Mouse (Mus musculus): ENCODE data around the gene Grin2d. TPM values are rescaled to one million over a fixed set of nuclear protein-coding genes. Genes with fewer than 3 reads are reported as not detected.

Grin2d gene
- total RNA-seq, 2 experiments from 2014 or later = 0.36 to 0.49 TPM

DNA sequence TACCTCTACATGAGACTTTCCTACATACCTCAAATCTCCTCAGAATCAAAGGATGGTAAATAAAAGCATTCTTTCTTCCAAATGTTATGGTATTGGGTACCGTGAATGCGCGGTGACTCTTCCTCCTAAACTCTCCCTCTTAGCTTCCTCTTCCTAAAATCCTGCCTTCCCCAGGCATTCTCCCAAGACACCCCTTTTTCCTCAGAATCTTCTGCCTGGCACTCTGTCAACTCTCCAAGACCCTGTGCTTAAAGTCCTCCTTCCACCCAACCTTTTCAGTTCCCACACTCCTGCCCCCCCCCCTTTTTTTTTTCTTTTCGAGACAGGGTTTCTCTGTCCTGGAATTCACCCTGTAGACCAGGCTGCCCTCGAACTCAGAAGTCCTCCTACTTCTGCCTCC lies 63.3 kb downstream of the Grin2d start:
- intact Hi-C loops (cut with DNase I) = no loop called here
- DNase-seq (ENCODE audit: low spot score) = no peak

DNA sequence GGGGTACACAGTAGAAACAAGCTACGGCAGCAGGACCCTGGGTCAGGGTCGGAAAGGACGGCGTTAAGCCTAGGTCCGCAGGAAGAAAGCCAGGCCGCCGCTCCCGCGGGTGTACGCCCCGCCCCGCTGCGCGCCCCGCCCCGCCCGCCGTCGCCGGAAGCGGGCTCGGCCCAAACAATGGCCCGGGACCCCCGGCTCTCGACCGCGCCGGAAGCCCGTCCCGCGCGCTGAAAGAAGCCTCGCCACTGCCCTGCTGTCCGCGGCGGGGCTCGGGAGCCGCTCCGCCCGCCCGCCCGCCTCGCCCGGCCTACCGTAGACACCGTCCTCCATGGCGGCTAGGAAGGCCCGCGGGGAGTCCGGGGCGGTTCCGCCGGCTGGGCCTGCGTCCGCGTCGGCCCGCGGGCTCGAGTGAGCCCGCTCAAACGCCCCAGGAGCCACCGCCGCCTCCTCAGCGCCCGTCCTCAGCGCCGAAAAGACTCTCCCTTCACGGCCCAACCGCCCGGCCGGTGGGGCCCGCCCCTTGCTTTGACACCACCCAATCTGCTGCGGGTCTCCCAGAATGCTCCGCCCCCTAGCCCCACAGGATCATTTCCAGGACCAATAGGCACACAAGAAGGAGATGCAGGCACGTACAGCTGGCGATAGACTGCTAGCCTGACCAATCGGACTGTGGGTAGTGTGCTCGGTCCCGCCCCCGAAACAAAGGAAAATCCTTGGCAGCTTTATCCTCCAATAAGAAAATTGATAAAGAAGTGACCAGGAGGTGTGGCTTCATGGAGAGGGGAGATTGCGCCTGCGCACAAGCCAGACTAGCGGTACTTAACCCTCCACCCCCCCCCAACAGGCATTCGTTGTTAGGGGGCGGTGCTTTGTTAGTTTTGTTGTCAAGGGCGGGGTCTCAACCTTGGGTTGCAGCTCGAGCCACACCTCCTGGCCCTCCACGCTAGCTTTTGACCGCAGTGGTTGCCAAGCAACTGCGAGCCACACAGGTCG lies 64.1 kb downstream of the Grin2d start, which contains the start of gene Cyth2:
Cyth2 (minus strand) TSS at position 795 of the 993 bp plus-strand sequence.
- intact Hi-C loops (cut with DNase I) = loop anchor here (2.0 kb wide), 1 partner anchor 17 kb away; the partner anchor contains the start of gene Grwd1
- peak; percentile 99 for DNase-seq (ENCODE audit: low spot score)

DNA sequence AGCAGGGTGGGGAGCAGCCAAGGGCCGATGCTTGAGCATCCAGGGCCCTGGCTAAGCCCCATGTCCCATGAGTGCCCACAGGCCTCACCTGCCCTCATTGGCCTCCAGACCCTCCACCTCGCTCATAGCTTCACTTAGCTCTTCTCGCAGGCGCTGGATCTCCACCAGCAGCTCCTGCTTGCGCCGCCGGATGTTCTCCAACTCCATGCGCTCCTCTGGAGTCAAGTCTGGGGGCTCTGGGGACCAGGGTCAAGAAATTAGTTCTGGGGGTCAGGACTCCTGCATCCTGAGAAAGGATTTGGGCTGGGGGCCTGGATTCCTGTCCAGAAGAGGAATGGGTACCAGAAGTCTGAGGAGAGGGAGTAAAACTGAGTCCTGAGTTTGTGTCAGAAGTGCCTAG lies 65.3 kb downstream of the Grin2d start:
- DNase-seq (ENCODE audit: low spot score) = no peak
- intact Hi-C loops (cut with DNase I) = loop anchor here (2.0 kb wide), 1 partner anchor 18 kb away; the partner anchor contains the start of gene Grwd1

DNA sequence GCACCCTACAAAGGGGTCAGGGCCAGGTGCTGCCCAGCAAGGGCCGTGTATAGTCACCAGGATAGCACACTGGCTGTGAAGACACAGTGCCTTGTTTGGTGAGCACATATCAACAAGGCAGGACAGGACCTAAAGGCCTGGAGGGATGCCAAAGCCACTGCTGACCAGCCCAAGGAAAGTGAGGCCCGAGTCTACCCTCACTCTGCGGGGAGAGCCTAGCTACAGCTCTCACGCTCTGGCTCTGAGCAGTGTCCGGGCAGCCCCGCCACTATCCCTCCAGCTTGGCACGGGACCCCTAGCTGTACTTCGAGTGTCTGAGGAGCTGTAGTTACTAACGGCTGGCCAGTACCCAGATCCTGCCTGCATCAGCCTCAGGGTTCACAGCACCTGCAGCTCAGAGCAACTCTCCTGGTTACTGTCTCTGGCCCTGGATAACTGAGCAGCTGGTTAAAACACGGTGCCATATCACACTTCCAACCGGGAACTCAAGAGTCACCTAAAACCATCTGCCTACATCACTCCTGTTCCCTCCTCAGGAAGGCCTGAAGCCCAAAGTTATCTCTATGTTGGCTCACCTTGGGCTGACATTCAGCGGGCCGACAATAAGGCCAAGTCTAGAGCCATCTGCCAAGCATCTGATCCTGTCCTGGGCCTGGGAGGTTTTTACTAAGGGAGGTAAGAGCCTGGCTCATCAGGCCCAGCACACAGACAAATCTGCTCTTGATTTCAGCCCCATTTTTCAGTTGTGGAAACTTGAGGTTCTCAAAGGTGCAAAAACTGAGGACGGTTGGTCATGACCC lies 68.7 kb downstream of the Grin2d start:
- intact Hi-C loops (cut with DNase I) = no loop called here
- DNase-seq (ENCODE audit: low spot score) = no peak

DNA sequence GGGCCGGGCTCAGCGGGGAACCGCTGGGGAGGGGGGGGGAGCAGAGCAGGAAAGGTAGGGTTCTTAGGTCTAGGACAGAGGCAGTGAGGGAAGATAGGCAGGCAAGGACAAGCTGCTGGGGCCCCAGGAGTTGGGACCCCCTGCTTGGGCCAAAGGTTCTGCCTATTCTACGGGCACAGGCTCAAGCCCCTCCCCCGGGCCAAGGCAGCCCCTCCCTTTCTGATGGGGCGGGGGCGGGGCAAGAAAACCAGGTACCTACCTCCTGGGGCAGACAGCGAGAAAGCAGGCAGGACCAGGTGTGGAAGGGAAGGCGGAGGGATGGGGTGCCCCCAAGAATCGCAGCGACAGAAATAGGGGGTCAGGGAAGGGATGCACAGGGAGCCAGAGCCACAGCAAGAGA lies 69.7 kb downstream of the Grin2d start:
- DNase-seq (ENCODE audit: low spot score) = no peak
- intact Hi-C loops (cut with DNase I) = no loop called here

DNA sequence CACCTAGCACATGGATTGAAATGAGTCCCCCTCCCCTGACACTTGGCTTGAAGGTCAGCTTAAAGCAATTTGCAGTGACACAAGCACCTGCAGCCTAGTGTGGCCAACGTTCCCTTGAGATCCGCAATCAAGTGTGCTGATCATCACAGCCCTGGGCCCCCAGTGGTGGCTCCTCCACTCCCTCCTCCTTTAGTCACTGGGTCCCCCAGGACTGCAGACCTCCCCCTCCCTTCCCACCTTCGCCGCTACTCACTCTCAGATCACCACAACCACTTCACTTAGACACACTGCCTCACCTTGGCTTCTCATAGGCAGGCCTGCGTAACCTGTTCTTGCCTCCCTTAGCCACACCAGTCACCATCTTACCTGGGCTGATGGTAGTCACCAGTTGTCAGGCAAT lies 72.2 kb downstream of the Grin2d start:
- DNase-seq (ENCODE audit: low spot score) = no peak
- intact Hi-C loops (cut with DNase I) = no loop called here

DNA sequence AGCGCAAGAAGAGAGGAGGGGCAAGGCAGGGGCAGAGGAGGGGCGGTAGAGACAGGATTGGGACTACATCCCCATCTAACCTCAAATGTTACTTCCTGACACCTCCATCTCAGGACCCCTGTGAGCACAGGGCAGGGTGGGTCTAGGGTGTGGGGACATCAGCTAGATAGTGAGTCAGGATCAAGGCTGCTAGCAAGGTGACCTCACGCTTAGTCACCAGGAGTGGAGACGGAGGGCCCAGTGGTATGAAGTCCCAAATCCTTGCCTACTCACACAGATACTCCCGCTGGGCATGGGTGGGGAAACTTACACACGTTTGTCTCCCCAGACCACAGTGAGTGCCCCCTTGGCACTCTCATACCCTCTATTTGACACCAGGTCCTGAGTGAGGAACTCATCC lies 75.6 kb downstream of the Grin2d start:
- no peak for DNase-seq (ENCODE audit: low spot score)
- intact Hi-C loops (cut with DNase I) = no loop called here

DNA sequence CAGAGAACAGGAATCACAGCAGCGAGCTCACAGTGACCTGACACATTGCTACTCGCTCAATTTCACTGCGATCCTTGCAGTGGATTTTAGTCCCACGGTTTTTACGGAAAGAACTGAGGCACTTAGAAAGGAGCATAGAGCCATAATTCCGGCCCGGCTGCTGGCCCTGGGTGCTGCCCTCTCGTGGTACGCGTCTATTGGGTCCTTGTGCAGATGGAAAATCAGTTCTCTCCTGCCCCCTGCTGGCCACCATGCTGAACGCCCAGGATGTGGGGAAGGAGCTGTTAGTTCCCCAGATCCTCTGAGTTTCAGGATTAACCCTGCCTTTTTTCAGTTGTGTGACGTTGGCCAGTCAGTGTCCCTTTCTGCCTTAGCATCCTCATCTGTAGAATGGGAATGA lies 76.8 kb downstream of the Grin2d start:
- intact Hi-C loops (cut with DNase I) = loop anchor here (1.0 kb wide), 1 partner anchor 62 kb away; no protein-coding TSS in a partner anchor
- peak; percentile 71 for DNase-seq (ENCODE audit: low spot score)

DNA sequence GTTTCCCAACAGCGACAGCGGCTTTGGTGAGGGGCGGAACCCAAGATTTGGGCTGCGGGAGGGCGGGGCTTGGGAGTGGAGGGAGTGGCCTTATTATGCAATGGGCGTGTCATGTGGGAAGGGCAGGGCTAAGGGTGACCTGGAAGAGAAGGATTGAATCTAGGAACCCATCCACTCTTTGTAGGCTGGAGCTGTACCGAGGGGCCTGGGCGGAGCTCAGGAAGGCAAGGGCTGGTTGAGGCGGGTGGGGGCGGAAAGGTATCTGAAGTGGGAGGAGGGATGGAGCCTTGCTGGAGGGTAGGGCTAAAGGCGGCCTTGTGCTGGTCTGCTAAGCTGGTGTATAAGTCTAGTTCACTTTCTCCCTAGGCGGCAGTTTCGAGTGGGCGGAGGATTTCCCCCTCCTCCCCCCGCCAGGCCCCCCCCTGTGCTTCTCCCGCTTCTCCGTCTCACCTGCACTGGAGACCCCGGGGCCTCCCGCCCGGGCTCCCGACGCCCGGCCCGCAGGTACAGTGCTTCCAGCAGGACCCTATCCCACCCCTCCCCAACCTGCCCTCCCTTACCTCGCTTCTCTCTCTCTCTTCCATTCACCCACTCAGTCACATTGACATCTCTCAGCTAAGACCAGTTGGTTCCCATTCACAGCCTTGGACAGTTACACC lies 77.5 kb downstream of the Grin2d start:
- intact Hi-C loops (cut with DNase I) = loop anchor here (1.0 kb wide), 1 partner anchor 61 kb away; no protein-coding TSS in a partner anchor
- DNase-seq (ENCODE audit: low spot score) = no peak

DNA sequence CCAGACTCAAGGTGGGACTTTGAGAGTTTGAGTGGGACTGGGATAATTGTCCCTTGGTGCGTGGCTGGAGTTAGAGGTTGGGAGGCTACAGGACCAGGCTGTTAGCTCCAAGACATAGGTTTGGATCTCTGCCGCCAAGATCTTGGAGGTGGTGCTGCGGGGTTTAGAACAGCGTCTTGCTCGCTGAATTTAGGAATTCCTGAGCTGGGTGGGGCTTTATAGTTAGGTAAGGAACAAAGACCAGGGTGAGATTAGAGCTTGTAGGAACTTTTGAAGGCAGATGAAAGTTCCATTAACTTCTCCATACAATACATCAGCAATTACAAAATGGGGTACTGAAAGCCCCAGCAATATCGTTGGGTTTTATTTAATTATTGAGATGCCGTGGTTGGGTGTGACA lies 78.2 kb downstream of the Grin2d start:
- intact Hi-C loops (cut with DNase I) = no loop called here
- no peak for DNase-seq (ENCODE audit: low spot score)

DNA sequence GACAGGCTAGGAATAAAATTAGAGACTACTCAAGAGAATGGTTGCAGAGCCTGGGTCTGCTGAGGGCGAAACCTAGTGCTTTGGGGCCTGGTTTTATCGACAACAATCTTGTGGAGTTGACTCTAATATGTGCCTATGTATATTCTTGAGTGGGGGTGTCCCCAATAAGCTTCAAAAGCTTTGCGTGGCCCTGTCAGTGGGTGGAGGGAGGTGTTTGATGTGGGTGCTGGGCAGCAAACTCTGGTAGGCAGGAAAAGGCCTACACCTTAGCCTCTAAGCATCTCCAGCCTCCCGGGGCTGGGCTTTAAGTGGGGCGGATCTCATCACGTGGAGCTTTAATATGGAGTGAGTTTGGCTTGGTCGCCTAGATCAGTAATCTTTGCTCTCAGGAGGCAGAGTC lies 79.2 kb downstream of the Grin2d start:
- no peak for DNase-seq (ENCODE audit: low spot score)
- intact Hi-C loops (cut with DNase I) = no loop called here

DNA sequence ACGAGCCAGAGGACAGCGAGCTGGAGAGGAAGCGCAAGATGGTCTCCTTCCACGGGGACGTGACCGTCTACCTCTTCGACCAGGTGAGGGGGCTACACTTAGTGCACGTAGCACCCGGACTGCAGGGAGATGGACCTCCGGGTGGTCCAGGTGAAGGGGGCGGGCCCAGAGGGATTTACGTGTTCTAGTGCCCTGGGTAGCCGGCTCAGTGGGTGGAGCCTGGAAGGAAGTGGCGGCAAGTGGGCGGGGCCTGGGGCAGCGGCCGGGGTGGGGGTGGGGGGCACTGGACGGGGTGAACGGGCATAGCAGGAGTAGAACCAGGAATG lies 79.7 kb downstream of the Grin2d start:
- intact Hi-C loops (cut with DNase I) = no loop called here
- DNase-seq (ENCODE audit: low spot score) = no peak

DNA sequence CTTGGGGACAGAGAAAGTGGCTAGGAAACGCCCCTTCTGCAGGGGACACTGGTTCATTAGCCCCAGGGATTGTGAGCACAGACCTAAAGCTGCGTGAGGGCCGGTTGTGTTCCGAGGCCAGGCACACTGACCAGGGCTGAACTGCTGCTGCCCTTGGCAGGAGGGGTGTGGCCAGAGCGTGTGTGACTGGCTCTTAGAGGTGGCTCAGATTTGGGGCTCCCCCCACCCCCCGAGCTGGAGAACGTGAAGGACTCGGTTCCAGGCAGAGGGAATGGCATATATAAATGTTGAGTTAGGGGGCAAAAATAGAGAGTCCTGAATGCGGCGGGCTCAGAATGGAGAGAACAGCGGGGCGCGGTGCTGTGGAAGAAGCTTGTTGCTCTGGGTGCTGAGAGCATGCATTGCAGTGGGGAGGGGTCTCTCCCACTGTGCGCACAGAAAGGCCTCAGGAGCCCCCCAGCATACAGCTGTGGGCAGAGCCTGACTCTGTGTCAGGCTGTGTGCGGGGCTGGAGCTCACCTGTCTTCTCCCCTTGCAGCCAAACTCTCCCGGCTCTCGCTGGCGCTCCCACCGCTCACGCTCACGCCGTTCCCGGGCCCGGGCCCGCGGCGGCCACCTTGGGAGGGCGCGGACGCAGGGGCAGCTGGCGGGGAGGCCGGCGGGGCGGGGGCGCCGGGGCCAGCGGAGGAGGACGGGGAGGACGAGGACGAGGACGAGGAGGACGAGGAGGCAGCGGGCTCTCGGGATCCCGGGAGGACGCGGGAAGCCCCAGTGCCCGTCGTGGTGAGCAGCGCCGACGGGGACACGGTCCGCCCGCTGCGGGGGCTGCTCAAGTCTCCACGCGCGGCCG lies 80.3 kb downstream of the Grin2d start:
- intact Hi-C loops (cut with DNase I) = no loop called here
- DNase-seq (ENCODE audit: low spot score) = no peak

DNA sequence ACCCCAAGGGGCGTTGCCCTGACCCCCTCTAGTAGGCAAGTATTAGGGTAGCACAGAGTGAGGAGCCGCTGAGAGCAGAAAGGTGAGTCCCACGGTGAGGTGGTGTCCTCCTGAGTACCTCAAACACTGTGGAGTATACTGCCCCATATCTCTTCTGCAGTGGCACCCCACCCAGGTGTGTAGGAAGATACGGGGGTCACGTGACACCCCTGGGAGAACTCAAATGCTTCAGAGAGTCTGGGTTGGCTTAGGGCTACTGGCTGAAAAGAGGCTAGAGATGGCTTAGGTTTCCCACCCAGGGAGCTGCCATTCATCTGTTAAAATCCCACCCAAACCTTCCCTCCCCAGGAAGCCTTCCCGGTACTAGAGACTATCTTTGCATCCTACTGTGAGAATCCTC lies 81.2 kb downstream of the Grin2d start:
- no peak for DNase-seq (ENCODE audit: low spot score)
- intact Hi-C loops (cut with DNase I) = no loop called here

DNA sequence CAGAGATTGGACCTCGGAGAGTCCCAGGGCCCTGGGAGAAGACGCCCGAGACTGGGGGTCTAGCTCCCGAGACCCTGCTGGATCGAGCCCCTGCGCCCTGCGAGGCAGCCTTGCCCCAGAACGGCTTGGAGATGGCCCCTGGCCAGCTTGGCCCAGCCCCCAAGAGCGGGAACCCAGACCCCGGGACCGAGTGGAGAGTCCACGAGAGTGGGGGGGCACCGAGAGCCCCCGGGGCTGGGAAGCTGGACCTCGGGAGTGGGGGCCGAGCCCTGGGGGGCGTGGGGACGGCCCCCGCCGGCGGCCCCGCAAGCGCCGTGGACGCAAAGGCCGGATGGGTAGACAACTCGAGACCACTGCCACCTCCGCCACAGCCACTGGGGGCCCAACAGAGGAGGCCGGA lies 83.2 kb downstream of the Grin2d start:
- intact Hi-C loops (cut with DNase I) = no loop called here
- DNase-seq (ENCODE audit: low spot score) = no peak

DNA sequence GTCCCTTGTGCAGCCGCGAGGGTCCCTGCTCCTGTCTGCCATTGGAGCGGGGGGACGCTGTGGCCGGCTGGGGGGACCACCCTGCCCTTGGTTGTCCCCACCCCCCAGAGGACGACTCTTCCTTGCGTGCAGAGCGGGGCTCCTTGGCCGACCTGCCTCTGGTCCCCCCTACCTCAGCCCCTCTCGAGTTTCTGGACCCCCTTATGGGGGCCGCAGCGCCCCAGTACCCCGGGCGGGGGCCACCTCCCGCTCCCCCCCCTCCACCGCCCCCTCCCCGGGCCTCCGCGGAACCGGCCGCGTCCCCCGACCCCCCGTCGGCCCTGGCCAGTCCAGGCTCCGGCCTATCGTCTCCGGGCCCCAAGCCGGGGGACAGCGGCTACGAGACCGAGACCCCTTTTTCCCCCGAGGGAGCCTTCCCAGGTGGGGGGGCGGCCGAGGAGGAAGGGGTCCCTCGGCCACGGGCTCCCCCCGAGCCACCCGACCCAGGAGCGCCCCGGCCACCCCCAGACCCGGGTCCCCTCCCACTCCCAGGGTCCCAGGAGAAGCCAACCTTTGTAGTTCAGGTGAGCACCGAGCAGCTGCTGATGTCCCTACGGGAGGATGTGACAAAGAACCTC lies 84.1 kb downstream of the Grin2d start:
- intact Hi-C loops (cut with DNase I) = no loop called here
- no peak for DNase-seq (ENCODE audit: low spot score)

DNA sequence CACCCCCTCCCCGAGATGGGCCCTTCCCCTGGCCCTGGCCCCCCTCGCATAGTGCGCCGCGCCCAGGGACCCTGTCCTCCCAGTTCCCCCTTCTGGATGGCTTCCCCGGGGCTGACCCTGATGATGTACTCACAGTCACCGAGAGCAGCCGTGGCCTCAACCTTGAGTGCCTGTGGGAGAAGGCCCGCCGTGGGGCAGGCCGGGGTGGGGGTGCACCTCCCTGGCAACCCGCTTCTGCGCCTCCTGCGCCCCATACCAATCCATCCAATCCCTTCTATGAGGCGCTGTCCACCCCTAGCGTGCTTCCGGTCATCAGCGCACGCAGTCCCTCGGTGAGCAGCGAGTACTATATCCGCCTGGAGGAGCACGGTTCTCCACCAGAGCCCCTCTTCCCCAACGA lies 84.9 kb downstream of the Grin2d start:
- intact Hi-C loops (cut with DNase I) = no loop called here
- no peak for DNase-seq (ENCODE audit: low spot score)

DNA sequence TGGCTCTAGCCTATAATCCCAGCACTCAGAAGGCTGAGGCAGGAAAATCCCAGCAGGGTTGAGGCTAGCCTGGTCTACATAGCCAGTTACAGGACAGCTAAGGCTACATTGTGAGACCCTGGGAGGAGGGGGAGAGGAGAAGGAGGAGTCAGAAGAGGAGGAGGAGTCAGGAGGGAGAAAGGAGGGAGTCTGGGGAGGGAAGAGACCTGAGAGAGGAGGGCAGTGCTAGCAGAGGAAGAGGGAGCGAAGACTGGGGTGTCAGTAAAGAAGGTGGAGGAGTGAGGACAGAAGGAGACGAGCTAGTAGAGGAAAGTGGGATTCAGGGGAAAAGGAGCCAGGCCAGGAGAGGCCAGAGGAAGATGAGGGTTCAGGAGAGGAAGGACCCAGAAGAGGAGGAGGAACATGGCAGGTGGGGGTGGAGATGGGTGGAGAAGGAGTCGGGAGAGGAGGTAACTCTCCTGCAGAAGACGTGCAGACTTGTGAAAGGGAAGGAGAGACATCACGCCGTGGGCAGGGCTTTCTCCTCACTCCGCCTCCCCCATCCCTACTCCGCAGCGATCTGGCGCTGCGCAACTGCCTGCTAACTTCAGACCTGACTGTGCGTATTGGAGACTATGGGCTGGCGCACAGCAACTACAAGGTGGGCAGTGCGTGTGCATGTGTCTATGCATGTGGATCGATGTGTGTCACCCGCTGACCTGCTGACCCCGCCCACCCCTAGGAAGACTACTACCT lies 86.3 kb downstream of the Grin2d start:
- intact Hi-C loops (cut with DNase I) = no loop called here

More for the DNA sequence above, 86.3 kb downstream of the Grin2d start:
- no peak for DNase-seq (ENCODE audit: low spot score)

Data from heart, postnatal 25 days (tissue).